Mouse (Mus musculus) brown adipose tissue, adult 24 weeks (tissue): Measurements from ENCODE around the gene Pafah2. TPM values are rescaled to one million over a fixed set of nuclear protein-coding genes. Genes with fewer than 3 reads are reported as not detected.
A peak's percentile ranks its signal among the peaks of the same experiment; 100 is the strongest.

Experiments
- H3K27ac ChIP-seq: fragments of 200-500 bp; replicated peaks from 2 replicates; pipeline ENCODE4 v1.5.1; 2012; ENCODE audit warnings: low read depth, mild to moderate bottlenecking, low read length
- H3K4me1 ChIP-seq: fragments of 200-500 bp; 2 replicates; pipeline ENCODE4 v1.6.1; 2012; ENCODE audit warnings: low read length, mixed read lengths; ENCODE audit not compliant: control insufficient read depth, insufficient read depth, insufficient read length
- H3K4me3 ChIP-seq: fragments of 200-500 bp; 2 replicates; pipeline ENCODE4 v1.5.1; 2012; ENCODE audit warnings: low read depth, mild to moderate bottlenecking, low read length, moderate library complexity; ENCODE audit not compliant: insufficient read depth
- polyA plus RNA-seq: library from polyadenylated mRNA; stranded (reverse); fragments of >200 nt; gene quantifications from 2 replicates; pipeline ENCODE4 v1.2.4, GENCODE M21; 2012; ENCODE audit not compliant: missing spikeins, insufficient read depth, insufficient read length

Gene Pafah2
- 12.3 and 17.4 TPM in 2 replicates for polyA plus RNA-seq

DNA sequence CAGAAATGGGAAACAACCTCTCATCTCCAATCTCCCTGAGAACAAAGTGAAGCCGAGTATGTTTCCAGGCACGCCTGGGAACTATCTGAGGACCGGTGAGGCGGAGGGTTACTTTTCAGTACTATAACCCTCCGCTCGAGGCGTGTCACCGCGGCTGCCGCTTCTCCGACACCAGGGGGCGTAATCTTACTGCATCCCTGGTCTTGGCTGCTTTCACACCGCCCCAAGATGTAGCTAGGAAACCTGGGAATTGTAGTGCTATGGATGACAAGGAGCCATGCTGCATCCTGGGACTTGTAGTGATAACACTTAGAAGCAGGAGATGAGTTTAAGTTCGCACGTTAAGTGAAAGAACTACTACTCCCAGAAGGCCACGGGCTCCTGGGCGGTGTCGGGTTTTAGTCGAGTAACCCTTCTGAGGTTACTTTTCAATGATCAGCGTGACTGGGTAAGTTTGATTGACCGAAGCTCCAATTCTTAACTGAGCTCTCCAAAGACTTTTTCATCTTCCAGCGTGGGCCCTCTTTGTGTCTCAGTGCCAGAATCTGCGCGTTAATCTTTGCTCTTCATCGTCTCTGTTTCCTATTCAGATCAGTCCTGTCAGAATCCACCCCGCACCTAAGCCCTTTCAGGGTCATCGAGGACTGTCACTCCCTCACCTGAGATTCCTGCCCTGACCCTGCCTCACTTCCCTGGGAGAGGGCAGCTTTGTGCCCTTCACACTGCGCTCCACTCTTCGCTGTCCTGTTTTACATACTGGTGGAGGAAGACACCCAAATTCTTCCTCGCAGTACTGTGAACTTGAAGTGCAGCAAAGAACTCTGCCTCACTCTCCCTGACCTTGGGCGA lies at the start of gene Pafah2:
Gene Pafah2 (plus strand): TSS at position 344 of the 849 bp plus-strand sequence.
- no peaks in the 10 kb centered on the region; the same call in 1 of the 2 replicates for H3K4me1 ChIP-seq
- peak within 1 kb of the TSS; percentile 67 for H3K4me3 ChIP-seq
- peak within 1 kb of the TSS; percentile 95 for H3K27ac ChIP-seq

DNA sequence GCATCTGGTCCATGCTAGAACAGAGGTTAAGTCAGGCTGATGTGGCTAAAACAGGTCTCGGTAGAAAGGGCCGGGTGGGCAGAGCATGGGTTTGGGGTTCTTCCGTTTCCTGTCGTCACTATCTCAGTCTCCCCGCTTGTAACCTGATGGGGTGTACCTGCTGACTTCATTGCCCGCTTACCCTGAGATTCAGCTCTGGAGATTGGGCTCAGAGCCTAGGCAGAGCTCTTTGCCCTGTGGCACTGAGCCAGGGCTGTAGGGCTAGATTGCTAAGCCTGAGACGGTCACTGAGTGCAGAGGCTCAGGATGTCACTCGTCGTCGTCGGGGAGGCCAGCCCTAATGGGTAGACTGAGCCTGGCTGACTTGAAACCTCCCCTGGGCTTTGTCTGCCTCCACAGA lies 48.0 kb upstream of the Pafah2 start:
- Histone ChIP-seq H3K4me1 (no peaks in the 10 kb centered on the region; the same call in 1 of the 2 replicates), H3K27ac (no peak overlapping the region), H3K4me3 (no peak overlapping the region)

DNA sequence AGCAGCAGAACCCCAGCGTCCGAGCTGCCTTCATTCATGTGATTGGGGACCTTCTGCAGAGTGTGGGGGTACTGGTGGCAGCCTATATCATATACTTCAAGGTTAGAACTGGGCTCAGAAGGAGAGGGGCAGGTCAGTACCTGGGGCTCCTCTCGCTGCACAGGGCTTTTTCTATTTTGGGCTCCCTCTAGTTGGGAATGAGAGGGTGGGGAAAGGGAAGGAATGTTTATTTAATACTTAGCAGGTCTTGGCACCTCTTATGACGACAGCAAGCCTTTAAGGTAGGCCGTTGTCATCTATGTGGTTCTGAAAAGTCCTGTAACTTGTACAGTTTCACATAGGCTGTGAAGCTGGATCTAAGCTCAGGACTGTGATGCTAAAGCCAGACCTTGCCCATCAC lies 47.6 kb upstream of the Pafah2 start:
- H3K4me3 ChIP-seq = no peak overlapping the region
- H3K4me1 ChIP-seq = no peaks in the 10 kb centered on the region
- no peak overlapping the region for H3K27ac ChIP-seq

DNA sequence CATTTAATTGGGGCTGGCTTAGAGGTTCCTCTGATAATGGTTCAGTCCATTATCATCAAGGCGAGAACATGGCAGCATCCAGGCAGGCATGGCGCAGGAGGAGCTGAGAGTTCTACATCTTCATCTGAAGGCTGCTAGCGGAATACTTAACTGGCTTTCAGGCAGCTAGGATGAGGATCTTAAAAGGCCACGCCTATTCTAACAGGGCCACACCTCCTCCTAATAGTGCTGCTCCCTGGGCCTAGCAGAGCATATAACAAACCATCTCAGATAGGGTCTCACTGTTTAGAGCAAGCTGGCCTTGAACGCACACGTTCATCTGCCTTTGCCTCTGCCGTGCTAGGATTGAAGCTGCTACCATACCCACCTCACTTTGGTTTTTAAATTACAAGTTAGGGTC lies 46.3 kb upstream of the Pafah2 start:
- Histone ChIP-seq H3K4me1 (no peaks in the 10 kb centered on the region), H3K27ac (no peak overlapping the region), H3K4me3 (no peak overlapping the region)

DNA sequence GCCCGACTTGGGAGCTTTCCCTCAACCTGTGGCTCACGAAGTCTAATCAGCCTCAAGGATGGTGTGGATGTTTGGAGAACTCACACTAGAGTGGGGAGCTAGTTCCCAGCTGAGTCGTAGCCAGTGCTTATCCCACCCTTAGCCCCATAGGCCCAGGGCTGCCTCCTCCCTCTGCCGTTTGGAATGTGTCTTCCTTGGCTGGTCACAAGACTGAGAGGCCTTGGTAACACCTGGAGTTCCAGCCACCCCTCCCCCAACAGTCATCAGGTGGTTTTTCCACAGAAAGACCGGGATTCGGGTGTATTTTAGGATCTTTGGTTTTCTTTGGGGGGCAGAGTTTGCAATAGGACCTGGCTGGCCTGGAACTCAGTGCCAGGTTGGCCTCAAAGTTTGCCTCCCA lies 45.5 kb upstream of the Pafah2 start:
- Histone ChIP-seq H3K4me3 (no peak overlapping the region), H3K4me1 (no peaks in the 10 kb centered on the region; the same call in 1 of the 2 replicates), H3K27ac (no peak overlapping the region)

DNA sequence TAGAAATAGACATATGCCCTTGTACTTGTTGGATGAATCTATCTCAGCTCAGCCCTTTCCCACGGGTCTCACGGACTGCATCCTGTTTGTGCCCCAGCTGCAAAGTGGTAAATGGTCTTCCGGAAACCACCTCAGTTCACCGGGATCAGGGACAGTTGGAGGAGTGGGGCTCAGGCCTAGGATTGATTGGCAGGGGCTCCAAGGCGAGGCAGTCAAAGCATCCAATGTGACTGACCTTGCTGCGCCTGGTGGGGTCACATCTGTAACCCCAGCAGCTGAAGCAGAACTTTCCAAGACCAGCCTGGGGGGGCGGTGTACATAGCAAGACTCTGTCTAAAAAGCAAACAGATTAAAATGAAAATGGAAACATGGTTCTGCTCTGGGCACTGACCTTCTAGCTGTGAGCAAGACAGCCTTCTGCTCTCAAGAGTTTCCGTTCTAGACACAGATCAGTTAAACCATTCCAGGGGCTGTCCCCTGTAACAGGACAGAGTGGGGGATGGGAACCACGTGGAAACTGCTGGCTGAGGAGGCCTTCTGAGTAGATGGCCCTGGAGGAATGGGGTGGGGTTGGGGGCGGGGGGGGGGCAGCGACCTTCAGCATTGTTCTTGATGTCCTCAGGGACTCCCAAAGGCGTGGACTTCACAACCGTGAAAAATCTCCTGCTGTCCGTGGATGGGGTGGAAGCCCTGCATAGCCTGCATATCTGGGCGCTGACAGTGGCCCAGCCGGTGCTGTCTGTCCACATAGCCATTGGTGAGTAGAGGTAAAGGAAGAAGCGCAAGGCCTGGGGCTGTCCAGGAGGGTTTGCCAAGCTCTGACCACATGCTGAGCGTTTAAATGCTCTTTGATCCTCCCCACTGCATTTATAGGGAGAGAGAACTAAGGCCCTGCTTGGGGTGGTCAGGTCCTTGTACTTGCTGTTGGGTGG lies 44.5 kb upstream of the Pafah2 start:
- no peak overlapping the region for H3K4me3 ChIP-seq
- H3K4me1 ChIP-seq = peaks cover 2% of the 10 kb centered on the region; the same call in 1 of the 2 replicates
- no peak overlapping the region for H3K27ac ChIP-seq

DNA sequence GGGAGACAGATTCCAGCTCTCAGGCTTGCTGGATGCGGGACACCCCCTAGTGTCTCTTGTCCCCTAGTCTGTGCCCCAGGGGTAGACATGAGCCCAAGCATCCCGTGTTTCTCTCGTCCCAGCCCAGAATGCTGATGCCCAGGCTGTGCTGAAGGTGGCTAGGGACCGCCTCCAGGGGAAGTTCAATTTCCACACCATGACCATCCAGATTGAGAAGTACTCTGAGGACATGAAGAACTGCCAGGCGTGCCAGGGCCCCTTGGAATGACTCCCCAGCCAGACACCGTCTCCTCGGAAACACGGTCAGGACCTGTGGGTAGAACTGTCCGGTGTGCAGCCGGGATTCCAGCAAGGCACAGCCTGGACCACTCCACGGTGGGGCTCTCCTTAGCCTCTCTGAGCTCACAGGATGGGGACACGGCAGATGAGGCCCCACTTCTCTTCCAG lies 43.8 kb upstream of the Pafah2 start:
- no peak overlapping the region for H3K4me3 ChIP-seq
- H3K27ac ChIP-seq = no peak overlapping the region
- peaks cover 2% of the 10 kb centered on the region; the same call in 1 of the 2 replicates for H3K4me1 ChIP-seq

DNA sequence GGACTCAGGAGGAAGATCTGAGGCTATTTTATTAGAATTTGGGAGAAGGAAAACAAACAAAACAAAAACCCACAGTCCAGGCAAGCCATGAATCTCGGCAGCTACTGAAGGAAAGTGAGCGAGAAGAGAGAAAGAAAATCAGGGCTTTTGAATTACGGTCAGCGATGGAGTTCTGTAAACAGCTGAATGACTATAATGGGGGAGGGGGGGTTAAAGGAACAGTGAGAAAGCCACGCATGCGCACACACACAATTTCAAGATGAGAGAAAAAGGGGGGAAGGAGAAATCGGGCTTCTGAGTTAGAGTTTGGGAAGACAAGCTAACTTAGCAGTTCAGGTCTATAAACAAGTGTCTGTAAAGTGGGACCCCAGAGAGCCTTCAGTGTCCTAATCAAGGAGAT lies 43.2 kb upstream of the Pafah2 start:
- no peak overlapping the region for H3K4me3 ChIP-seq
- no peak overlapping the region for H3K27ac ChIP-seq
- H3K4me1 ChIP-seq = peaks cover 2% of the 10 kb centered on the region; the same call in 1 of the 2 replicates

DNA sequence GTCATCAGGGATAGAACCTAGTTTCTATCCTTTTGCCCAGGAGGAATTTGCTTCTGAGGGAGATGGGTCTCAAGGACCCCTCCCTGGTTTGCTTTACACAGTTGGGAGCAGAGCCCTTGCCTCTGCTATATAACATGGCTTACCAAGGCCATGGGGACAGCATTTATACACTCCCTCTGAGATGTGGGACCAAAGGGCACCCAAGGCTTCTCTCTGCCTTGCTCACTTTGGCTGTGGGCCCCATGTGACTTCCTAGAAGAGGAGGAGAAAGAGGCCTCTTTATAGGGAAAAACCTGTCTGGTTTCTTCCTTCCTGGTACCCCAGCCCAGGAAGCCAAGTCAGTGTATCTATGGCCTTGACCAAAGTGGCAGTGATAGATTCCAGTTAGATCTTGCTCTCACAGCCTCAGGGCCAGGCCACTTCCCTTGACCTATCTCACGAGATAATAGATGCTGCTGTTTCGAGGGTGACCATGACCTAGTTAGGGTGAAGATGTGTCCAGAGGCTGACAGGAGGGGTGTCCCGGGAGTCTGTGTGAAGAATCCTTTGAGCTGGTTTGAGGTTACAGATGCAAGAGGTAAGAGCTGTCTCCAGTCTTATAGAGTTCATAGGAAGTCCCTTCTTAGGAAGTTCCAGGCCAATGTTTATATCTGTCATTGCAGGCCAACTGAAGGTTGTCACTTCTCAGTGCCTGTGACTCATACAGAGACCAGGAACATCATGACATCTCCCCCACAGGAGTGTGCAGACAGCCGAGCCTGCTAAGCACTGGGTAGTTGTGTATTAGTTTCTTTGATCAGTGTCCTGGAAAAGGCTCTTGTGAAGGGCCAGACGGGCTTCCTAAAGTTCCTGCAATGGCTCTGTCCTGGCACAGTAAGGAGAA lies 42.4 kb upstream of the Pafah2 start:
- Histone ChIP-seq H3K27ac (no peak overlapping the region), H3K4me3 (no peak overlapping the region), H3K4me1 (peaks cover 2% of the 10 kb centered on the region; the same call in 1 of the 2 replicates)

DNA sequence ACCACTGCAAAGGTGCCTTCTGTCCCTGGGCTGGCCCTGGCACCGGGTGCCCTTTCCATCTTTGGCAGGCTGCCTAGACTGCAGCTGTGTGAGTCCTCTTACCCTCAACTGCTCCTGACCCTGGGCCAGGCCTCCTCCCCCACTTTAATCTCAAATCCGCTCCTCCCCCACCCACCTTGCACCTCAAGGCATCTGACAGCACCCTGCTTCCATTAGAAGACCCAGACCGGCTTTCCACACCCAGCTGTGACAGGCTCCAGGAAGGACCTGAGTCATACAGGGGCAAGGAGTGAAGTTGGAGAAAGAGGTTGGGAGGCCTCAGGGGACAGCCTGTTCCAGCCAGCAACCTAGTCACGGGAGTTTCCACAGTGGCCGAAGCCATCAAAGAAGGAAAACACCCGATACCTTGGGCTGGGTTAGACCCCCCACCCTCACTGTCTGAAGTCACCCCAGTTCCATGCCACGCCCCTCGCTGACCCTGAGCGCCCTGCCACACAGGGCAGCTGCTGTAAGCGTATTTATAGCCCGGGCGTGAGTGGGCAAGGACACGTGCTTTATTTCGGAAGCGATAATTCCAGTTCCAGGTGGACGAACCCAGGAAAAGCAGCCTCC lies 40.2 kb upstream of the Pafah2 start:
- Histone ChIP-seq H3K4me1 (peaks cover 2% of the 10 kb centered on the region; the same call in 1 of the 2 replicates), H3K4me3 (no peak overlapping the region), H3K27ac (no peak overlapping the region)

DNA sequence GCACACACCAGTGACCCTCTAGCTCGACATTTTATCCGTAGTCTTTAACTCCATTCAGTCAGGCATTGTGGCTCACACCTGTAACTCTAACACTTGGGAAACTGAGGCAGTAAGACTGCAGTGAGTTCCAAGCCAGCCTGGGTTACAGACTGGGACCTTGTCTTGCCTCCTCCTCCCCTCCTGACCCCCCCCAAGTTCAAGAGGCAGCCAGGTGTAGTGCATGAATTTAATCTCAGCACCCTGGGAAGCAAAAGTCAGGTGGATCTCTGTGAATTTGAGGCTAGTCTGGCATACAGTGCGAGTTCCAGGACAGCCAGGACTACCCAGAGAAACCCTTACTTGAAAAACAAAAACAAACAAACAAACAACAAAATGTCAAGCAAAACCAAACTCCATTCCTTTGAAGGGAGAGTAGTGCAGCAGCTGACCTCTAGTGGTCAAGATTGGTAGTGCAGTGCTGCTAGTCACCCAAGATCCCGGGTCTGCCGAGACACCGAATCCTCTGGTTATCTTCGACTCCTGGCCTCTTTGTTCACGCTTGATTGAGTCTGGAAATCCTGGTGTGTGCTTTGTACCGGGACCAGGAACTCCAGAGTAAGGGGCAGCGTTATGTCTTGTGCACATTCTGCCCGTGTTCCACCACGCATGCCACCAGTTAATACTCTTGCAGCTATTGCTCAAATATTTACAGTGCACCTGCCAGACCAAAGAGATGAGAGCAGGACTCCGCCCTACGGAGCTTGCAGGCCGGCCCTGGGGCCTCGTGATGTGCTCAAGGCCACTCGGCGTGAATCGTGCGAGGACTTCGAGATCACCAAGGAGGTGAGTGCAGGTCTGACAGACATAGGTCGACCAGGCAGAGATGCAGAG lies 39.3 kb upstream of the Pafah2 start:
- no peak overlapping the region for H3K27ac ChIP-seq
- H3K4me3 ChIP-seq = no peak overlapping the region
- peaks cover 2% of the 10 kb centered on the region; the same call in 1 of the 2 replicates for H3K4me1 ChIP-seq

DNA sequence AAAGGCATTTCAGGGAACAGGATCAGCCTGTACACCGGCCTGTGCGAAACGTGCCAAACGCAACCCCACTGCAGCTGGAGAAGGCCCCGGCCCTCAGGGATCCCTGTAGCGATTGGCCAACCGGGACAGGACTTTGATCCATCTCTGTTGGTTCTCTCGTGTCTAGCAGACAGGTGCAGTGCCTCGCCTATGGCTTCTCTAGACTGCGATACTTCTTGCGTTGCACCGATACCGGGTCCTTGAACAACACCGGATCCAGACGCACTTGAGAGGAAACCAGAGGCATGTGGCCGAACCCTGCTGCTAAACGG lies 38.7 kb upstream of the Pafah2 start:
- Histone ChIP-seq H3K4me1 (peaks cover 2% of the 10 kb centered on the region; the same call in 1 of the 2 replicates), H3K4me3 (no peak overlapping the region), H3K27ac (no peak overlapping the region)

DNA sequence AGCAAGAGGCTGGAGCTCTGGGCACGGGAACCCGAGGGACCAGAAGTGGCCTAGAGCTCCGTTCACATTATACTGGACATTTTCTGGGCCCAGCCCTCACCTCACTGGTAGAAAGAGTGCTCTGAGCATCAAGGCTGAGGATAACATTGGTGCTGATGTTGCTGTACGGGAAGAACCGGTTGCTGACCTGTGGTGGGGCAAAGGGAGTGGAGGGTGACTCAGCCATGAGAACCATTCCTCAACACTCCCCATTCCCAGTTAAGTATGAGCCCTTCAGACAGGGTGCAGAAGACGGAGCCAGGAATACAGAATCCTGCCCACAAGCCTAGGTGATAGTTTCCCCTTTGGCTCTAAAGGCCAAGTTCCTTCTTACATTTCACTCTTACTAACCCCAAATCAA lies 36.5 kb upstream of the Pafah2 start:
- peaks cover 5% of the 10 kb centered on the region for H3K4me1 ChIP-seq
- no peak overlapping the region for H3K27ac ChIP-seq
- H3K4me3 ChIP-seq = no peak overlapping the region
